Mouse (Mus musculus): Measurements from ENCODE around the gene Mia2. TPM values are rescaled to one million over a fixed set of nuclear protein-coding genes. Genes with fewer than 3 reads are reported as not detected.
A peak's percentile ranks its signal among the peaks of the same experiment; 100 is the strongest.
"Not testable (repeated sequence)": the region's sequence is repeated elsewhere in the genome, so short reads cannot be mapped to it uniquely, and the experiment has no call there.

Gene Mia2
- polyA plus RNA-seq, 1 experiment: 493 TPM

DNA sequence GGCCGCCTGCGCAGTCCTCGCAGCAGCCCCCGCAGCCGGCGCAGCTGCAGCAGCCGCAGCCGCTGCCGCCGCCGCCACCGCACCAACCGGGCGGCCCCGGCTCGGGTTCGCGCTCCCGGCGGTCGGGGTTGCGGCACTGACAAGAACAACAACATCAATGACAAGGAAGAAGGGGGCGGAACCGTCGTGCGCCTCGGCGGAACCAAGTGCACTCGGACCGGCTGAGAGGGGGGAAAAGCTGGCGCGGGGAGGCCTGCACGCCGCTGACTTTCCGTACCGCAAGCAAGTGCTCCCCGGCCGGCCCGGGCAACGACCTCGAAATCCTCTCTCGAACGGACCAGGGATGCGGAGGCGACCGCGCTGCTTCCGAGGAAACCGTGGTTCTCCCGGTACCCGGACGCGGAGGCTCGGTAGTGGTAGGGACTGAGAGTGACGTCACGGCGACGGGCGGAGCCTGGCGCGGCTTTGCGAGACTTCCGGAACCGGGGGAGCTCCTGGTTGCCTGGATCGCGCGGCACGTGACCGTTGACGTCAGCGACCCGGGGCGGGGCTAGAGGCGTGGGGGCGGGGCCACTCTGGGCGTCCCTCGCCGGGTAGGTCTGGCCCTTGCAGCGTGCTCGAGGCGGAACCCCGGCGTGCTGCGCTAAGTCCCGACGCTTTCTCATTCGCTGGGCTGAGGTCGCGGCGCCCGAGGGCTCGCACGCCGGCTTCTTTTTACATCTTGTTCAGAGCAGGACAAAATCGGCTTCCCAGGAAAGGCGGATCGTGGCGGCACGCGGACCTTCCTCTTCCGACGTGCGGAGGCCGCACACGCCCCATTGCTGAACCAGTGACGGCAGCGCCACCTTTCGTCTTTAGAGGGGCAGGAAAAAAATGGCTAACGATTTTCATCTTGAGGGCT, 124.0 kb downstream of the Mia2 start, which contains the start of gene Fbxo33:
Gene Fbxo33, minus strand, starts transcription at position 401 of the 901 bp plus-strand sequence.
- Histone ChIP-seq H3K4me1 (ENCODE audit: control insufficient read depth, insufficient read depth, low read length) (peaks cover 7% of the 10 kb centered on the region), H3K27ac (ENCODE audit: insufficient read depth, low read depth, low read length) (peak within 1 kb of the TSS; percentile 98), H3K4me3 (ENCODE audit: insufficient read depth, low read depth, low read length) (peak within 1 kb of the TSS; percentile 66)
- 1% methylated on average over 109 of the region's 109 CpGs for WGBS
- peak; percentile 53; the same call in 1 of the 2 replicates for TF ChIP-seq CTCF (IDR thresholded peaks at IDR 0.05; ENCODE audit: insufficient read depth, low read depth, low read length)
- TF ChIP-seq POLR2A (IDR thresholded peaks at IDR 0.05; ENCODE audit: insufficient read depth, low read depth, low read length): peak; percentile 69

DNA sequence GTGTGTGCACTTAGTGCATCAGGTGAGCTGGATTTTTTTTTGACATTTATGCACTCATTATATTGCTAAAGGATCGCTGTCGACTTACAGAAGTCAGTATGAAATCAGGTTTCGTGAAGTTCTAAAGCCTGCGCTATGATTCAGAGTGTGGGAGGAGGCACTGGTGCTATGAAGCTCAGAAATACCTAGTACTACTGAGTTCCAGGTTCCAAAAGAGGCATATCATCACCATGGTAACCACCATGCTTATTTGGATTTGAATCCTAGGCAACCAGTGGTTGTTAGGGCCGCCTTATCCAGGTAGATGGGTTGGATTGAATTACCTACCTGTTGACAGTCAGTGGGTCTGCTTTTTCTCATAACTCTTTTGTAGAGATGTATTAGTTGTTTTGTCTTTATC, 132.8 kb downstream of the Mia2 start:
- WGBS: 81% methylated on average over 5 of the region's 5 CpGs
- Histone ChIP-seq H3K4me1 (ENCODE audit: control insufficient read depth, insufficient read depth, low read length) (no peaks in the 10 kb centered on the region), H3K4me3 (ENCODE audit: insufficient read depth, low read depth, low read length) (no peak overlapping the region), H3K27ac (ENCODE audit: insufficient read depth, low read depth, low read length) (no peak overlapping the region)
- no peak for TF ChIP-seq POLR2A (IDR thresholded peaks at IDR 0.05; ENCODE audit: insufficient read depth, low read depth, low read length)
- no peak for TF ChIP-seq CTCF (IDR thresholded peaks at IDR 0.05; ENCODE audit: insufficient read depth, low read depth, low read length)

DNA sequence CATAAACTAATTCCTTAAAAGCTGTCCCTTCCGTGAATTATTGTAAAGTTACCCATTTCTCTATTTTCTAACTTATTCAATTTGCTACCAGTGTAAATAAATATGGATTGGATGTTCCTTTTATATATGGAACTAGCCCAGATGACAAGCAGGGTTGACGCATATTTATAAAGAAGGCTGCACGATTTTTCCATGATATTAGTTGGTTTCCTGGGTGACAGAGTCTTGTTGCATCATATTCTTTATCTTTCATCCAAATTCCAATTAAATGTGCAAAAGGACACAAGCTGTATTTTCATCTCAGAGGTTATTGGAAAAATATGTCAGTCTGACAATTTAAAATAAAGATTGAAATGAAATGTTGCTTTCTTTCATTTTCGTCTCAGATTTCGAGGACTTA, 142.8 kb downstream of the Mia2 start:
- Histone ChIP-seq H3K27ac (ENCODE audit: insufficient read depth, low read depth, low read length) (no peak overlapping the region), H3K4me3 (ENCODE audit: insufficient read depth, low read depth, low read length) (no peak overlapping the region), H3K4me1 (ENCODE audit: control insufficient read depth, insufficient read depth, low read length) (no peaks in the 10 kb centered on the region)
- TF ChIP-seq POLR2A (IDR thresholded peaks at IDR 0.05; ENCODE audit: insufficient read depth, low read depth, low read length) (no peak), CTCF (IDR thresholded peaks at IDR 0.05; ENCODE audit: insufficient read depth, low read depth, low read length) (no peak)
- 88% methylated on average over 5 of the region's 5 CpGs for WGBS

DNA sequence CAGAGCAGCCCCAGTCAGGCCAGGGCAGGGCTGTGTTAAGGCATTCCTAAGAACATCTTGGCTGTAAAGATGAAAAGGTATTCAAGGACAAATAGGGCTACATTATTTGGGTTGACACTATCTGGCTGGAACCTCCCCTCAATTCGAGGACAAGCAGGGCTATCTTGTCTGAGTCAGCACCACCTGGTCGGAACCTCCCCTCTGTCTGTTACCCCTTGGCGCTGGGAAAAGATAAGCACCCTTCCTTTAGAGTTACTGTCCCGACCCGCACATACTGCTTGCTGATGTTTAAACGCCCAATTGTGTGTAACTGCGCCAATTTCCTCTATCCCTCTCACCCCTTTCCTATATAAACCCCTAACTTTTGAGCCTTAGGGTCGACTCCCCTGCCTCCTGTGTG, 145.4 kb downstream of the Mia2 start:
- H3K4me3 ChIP-seq (ENCODE audit: insufficient read depth, low read depth, low read length); H3K4me1 ChIP-seq (ENCODE audit: control insufficient read depth, insufficient read depth, low read length); H3K27ac ChIP-seq (ENCODE audit: insufficient read depth, low read depth, low read length): not testable (repeated sequence)
- 91% methylated on average over 8 of the region's 8 CpGs for WGBS

Other genes starting within 250 kb of the Mia2 start
- not detected in 2 replicates for gene Sec23a, start 83.8 kb upstream of the Mia2 start, polyA plus RNA-seq (2012; ENCODE audit: insufficient read depth, insufficient read length, low replicate concordance, missing spikeins)
- gene Gemin2, start 82.4 kb upstream of the Mia2 start, polyA plus RNA-seq (2012; ENCODE audit: insufficient read depth, insufficient read length, low replicate concordance, missing spikeins): not detected in 2 replicates
- gene Trappc6b, start 34.3 kb upstream of the Mia2 start, polyA plus RNA-seq (2012; ENCODE audit: insufficient read depth, insufficient read length, low replicate concordance, missing spikeins): not detected in 2 replicates
- 140 and 742 TPM in 2 replicates for gene Pnn, start 28.9 kb upstream of the Mia2 start, polyA plus RNA-seq (2012; ENCODE audit: insufficient read depth, insufficient read length, low replicate concordance, missing spikeins)
- gene Fbxo33, start 123.9 kb downstream of the Mia2 start, polyA plus RNA-seq (2012; ENCODE audit: insufficient read depth, insufficient read length, low replicate concordance, missing spikeins): not detected in 2 replicates

Measured in olfactory bulb, adult 2 months (tissue).